Mouse (Mus musculus): ENCODE measurements at regions not wholly inside any gene's neighbourhood (a gene's known extent, or its start where the extent isn't known, plus 50 kb on each side); places are given as distances from the start of the nearest gene placed in this dataset.

DNA sequence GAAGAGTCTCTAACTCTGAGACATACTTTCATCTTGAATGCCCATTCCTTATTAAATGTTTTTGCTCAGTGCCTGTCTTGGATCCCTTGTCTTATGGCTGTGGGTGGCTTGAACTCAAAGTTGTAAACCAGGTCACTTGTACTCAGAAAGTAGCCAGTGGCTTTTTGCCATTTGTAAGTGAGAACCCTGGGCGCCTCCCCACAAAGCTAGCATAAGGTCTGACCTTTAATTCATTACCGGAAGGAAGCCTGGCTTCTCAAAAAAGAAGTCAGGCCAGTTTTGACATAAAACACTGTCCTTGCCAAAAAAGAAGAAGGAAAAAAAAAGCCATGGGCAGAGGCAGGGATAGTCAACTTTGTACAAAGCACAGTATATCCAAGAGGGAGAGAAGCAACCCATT, 166.0 kb upstream of the Chl1 start:
- Histone ChIP-seq H3K4me1 (ENCODE audit: control insufficient read depth in 1 of 2, insufficient read depth in 2 of 2, low read length in 2 of 2) (no peaks in the 10 kb centered on the region), H3K9me3 (replicated peaks; ENCODE audit: insufficient read depth, low read length) (no peaks in the 10 kb centered on the region), H3K79me2 (ENCODE audit: control insufficient read depth, insufficient read depth, low read length, poor library complexity) (no peaks in the 10 kb centered on the region), H3K36me3 (ENCODE audit: control insufficient read depth in 1 of 2, insufficient read depth in 2 of 2, low read length in 2 of 2) (no peaks in the 10 kb centered on the region), H3K4me3 (ENCODE audit: control insufficient read depth in 1 of 2, insufficient read depth in 1 of 2, low read depth in 2 of 2, low read length in 2 of 2) (no peak overlapping the region), H3K27ac (ENCODE audit: control insufficient read depth, low read depth, low read length) (no peak overlapping the region), H3K9ac (ENCODE audit: control insufficient read depth, low read depth, low read length, poor library complexity, severe bottlenecking) (no peak overlapping the region), H3K27me3 (ENCODE audit: control insufficient read depth in 1 of 2, insufficient read depth in 2 of 2, low read length in 2 of 2) (no peaks in the 10 kb centered on the region)
- no peak for DNase-seq (ENCODE audit: low read depth, low spot score)
- TF ChIP-seq CHD1 (IDR thresholded peaks at IDR 0.05; ENCODE audit: low read depth, low read length) (no peak), NRF1 (IDR thresholded peaks at IDR 0.05; ENCODE audit: insufficient read depth, low read depth, low read length, poor library complexity, severe bottlenecking) (no peak), USF1 (IDR thresholded peaks at IDR 0.05; ENCODE audit: low read depth, low read length) (no peak), HCFC1 (IDR thresholded peaks at IDR 0.05; ENCODE audit: low read depth, low read length) (no peak), KAT2A (conservative IDR thresholded peaks at IDR 0.05; ENCODE audit: low read depth, low read length) (no peak), ZC3H11A (IDR thresholded peaks at IDR 0.05; ENCODE audit: low read depth, low read length) (no peak), GATA1 (IDR thresholded peaks at IDR 0.05; ENCODE audit: low read depth, low read length) (no peak), MEF2A (IDR thresholded peaks at IDR 0.05; ENCODE audit: extremely low read depth, insufficient replicate concordance, low read depth, low read length, poor library complexity, severe bottlenecking) (no peak), GABPA (IDR thresholded peaks at IDR 0.05; ENCODE audit: low read depth, low read length) (no peak), POLR2A (IDR thresholded peaks at IDR 0.05; ENCODE audit: control insufficient read depth in 1 of 2, insufficient read depth in 1 of 2, low read depth in 1 of 2, low read length in 2 of 2, poor library complexity in 1 of 2) (no peak), MAZ (IDR thresholded peaks at IDR 0.05; ENCODE audit: low read depth, low read length) (no peak), UBTF (IDR thresholded peaks at IDR 0.05; ENCODE audit: borderline replicate concordance, insufficient read depth, low read depth, low read length) (no peak)

DNA sequence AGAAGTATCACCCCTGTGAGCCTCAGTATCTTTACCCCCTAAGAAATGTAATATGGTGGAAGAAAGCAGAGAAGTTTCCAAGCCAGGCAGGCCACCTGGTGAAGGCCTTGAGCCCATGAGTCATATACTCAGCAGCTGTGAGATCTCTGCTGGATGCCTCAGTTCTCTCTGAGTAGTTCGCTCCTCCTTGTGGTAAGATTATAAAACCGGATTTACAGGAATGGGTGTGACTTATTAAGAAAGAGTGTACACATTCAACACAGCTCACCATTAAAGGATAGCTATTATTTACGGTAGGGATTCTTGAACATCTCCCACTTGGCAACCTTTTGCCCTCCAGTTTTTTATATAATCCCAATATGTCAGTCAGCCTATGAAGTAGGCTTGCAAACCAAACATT, 165.2 kb upstream of the Chl1 start:
- TF ChIP-seq BHLHE40 (IDR thresholded peaks at IDR 0.05; ENCODE audit: borderline replicate concordance, low read depth, low read length) (no peak), TBP (IDR thresholded peaks at IDR 0.05; ENCODE audit: low read depth, low read length) (no peak), HCFC1 (IDR thresholded peaks at IDR 0.05; ENCODE audit: low read depth, low read length) (no peak), JUND (IDR thresholded peaks at IDR 0.05; ENCODE audit: low read depth, low read length) (no peak), EP300 (IDR thresholded peaks at IDR 0.05; ENCODE audit: low read depth in 1 of 2, low read length in 2 of 2) (no peak), RAD21 (IDR thresholded peaks at IDR 0.05; ENCODE audit: low read depth, low read length) (no peak), SMC3 (IDR thresholded peaks at IDR 0.05; ENCODE audit: low read depth, low read length) (no peak), USF1 (IDR thresholded peaks at IDR 0.05; ENCODE audit: low read depth, low read length) (no peak)
- DNase-seq (ENCODE audit: low read depth, low spot score) = no peak
- Histone ChIP-seq H3K27me3 (ENCODE audit: control insufficient read depth in 1 of 2, insufficient read depth in 2 of 2, low read length in 2 of 2) (no peaks in the 10 kb centered on the region), H3K79me2 (ENCODE audit: control insufficient read depth, insufficient read depth, low read length, poor library complexity) (no peaks in the 10 kb centered on the region), H3K4me1 (ENCODE audit: control insufficient read depth in 1 of 2, insufficient read depth in 2 of 2, low read length in 2 of 2) (no peaks in the 10 kb centered on the region), H3K4me3 (ENCODE audit: control insufficient read depth in 1 of 2, insufficient read depth in 1 of 2, low read depth in 2 of 2, low read length in 2 of 2) (no peak overlapping the region), H3K27ac (ENCODE audit: control insufficient read depth, low read depth, low read length) (no peak overlapping the region), H3K9me3 (replicated peaks; ENCODE audit: insufficient read depth, low read length) (no peaks in the 10 kb centered on the region), H3K9ac (ENCODE audit: control insufficient read depth, low read depth, low read length, poor library complexity, severe bottlenecking) (no peak overlapping the region), H3K36me3 (ENCODE audit: control insufficient read depth in 1 of 2, insufficient read depth in 2 of 2, low read length in 2 of 2) (no peaks in the 10 kb centered on the region)

Measured in MEL (cell line).